Mouse (Mus musculus) induced T-regulatory cell, adult 2 months (primary cell): ENCODE results near the gene 9430015G10Rik.
"Not testable (repeated sequence)": the region's sequence is repeated elsewhere in the genome, so short reads cannot be mapped to it uniquely, and the experiment has no call there.

Source experiments
- DNase-seq: peaks from one replicate; pipeline ENCODE4 v3.0.0-alpha.2; 2012; ENCODE audit warnings: low read depth

9430015G10Rik gene

DNA sequence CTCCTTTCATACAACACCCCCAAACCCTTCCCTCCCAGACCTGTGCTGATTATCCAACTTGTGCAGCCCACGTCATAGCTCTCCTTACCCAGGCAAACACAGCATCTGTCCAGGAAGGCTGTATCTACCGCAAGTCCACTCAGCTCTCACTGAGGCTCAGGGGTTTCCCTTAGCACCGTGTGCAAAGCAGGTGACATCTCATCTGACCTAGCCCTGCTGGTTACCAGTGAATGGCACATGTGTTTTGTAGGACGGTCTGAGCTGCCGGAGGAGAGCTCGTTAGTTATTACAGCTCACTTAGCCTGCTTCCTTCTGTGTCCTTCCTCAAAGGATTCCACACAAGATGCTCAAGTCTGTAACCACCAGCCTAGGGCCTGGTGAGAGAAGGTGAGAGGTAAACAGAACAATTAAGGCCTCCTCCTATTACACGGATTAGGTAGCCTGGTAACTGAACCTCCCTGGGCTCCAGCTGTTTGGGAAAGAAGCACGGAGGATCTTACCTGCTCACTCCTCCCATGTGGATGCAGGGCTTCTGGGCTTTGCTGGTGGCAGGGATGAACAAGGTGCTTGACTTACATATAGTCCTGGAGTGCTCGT, 11.9 kb upstream of the 9430015G10Rik start:
- no peak for DNase-seq

DNA sequence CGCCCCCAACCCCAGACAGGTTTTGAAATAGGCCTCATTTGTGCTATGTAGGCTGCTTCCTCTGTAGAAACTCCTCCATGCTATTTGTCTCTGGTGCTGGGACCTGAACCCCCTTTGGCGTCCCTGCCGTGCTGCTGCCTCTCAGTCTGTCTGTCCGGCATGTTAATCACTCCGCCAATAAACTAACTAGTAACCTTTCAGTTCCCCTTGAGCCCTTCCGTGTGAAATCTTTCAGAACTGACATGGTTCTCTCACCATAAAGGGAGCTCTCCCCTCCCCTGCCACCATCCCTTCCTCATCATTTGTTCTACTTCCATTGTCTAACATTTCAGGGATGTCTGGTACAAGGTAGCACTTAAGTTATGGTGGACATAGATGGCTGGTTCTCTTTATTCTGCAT, 10.4 kb upstream of the 9430015G10Rik start:
- no peak for DNase-seq

DNA sequence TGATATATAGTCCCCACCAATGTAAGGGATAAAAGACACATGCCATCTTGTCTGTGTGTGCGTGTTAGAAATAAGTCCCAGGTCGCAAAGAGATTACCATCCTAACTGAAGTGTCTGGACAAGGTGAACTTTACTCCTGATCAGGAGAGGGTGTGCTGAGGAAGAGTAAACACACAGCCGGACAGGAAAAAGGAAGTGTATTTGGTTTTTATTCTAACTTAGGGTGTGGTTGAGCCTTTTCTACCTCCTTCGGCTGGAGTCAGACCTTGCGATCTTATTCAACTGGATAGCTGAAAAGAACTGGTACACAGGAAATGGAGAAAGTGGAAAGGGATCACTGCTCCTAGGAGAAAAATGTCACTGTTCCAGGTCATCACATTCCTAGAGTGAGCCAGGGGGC, 9.3 kb upstream of the 9430015G10Rik start:
- no peak for DNase-seq

GRCm38 (mm10) chr4:156101481-156101903, 8.3 kb upstream of the 9430015G10Rik start:
- DNase-seq = peak; percentile 51

- DNase-seq = no peak
These were observed 6.4 kb upstream of the 9430015G10Rik start for GRCm38 (mm10) chr4:156103342-156103741.

DNA sequence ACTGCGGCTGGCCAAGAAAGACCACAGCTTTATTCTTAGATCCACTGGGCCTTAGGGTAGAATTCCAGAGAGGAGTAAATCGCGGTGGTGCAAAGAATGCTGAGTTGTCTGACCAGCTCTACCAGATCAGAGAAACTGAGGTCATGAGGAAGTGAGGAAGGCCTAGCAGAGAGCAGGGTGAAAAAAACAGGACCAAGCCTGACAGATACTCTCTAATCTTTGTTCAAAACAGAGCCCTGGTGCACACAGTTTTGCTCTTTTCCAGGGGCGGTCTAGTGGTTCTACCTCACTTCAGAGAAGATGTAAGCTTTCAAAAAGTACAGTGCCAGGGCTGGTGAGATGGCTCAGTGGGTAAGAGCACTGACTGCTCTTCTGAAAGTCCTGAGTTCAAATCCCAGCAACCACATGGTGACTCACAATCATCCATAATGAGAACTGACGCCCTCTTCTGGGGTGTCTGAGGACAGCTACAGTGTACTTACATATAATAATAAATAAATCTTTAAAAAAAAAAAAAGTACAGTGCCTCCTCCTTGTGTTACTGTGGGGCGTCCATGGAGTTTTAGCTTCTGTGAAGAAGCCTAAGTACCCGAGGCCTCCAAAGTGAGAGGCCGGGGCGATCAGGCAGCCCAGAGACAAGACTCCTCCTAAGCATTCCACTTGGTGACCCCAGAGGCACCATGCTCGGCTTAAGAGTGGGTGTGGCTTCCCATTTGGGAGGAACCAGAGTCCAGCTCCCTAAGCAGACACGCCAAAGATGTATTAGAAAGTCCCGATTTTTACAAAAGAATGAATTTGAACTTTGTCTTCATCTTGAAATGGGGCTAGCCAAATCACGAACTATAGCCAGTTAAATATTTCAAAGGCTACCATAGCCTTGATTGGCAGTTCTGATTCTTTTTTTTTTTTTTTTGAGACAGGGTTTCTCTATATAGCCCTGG, 906 bp upstream of the 9430015G10Rik start:
- DNase-seq = peak; percentile 61

DNA sequence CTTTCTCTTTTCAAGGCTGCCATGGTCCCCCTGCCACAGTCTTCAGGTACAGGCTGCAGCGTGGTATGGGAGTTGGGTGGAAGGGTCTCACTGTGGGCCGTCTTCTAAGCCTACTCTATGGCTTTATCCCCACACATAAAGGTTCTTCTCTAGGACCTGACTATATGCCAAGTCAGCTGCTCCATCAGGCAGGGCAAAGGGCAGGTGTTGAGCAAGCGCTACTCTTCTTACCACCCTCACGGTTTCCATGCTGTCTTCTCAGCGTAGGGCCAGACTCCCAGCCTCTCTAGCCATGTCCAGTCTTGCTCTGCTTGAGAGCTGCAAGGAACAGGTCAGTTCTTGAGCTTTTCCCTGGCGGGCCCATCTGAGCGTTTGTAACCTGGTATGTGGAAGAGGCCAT, 14.3 kb downstream of the 9430015G10Rik start:
- DNase-seq = no peak

- no peak for DNase-seq
These were observed 15.6 kb downstream of the 9430015G10Rik start for GRCm38 (mm10) chr4:156125393-156125792.

- DNase-seq = no peak
These were observed 17.1 kb downstream of the 9430015G10Rik start for GRCm38 (mm10) chr4:156126841-156127240.

GRCm38 (mm10) chr4:156128746-156129145, 19.0 kb downstream of the 9430015G10Rik start:
- DNase-seq = no peak

- no peak for DNase-seq
These were observed 20.7 kb downstream of the 9430015G10Rik start, which contains the start of gene Rnf223 for GRCm38 (mm10) chr4:156130436-156130835. Gene Rnf223 (plus strand): TSS chr4:156130513.

- DNase-seq = no peak
These were observed 21.2 kb downstream of the 9430015G10Rik start for GRCm38 (mm10) chr4:156130940-156131339.

GRCm38 (mm10) chr4:156133334-156133733, 23.6 kb downstream of the 9430015G10Rik start:
- DNase-seq = no peak

DNA sequence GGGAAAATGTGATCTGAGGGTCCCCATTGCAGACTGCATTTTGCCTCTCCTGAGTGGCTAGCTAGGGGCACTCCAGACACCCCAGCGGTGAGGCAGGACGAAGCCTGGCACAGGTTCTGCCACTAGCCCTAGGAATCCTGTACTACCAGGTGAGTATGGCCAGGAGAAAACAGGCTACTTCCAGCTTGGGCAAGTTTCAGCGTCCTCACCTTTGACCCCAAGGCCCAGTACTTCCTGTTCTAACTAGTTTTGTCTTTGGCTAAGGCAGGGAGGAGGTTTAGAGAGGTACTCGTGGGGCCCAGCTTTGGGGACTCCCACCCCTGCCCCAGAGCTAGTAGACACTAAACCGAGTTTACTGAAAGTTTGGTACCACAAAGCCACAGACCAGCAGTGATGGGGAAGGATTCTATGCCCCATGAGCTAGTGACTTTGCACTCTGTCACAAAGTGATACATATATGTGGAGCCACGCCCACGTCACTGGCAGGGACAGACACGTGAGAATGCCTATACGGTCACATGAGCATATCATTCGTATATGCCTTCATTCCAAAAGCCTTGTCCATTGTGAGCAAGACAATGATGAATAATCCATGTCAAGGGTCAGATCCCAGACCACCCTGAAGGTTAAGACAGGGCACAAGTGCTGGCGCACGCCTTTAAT, 24.3 kb downstream of the 9430015G10Rik start:
- DNase-seq = no peak

DNA sequence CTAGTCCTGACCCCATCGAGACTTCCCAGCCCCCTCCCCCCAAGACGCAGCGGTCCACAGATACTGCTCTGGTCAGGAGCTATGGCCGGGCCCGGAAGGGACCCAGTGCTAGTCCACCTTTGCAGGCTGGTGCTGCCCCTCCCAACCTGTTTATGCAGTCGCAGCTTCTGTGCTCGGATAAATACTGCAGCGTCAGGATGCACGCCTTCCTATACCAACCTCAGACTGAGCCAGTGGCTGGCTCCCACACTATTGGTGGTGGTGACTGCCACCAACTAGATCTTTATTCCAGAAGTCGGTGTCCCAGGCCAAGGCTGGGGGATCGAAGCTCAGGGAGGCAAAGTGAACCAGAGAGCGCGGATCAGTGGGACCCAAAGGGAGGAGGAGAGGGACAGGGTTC, 25.3 kb downstream of the 9430015G10Rik start:
- no peak for DNase-seq

- DNase-seq = no peak
These were observed 26.0 kb downstream of the 9430015G10Rik start for GRCm38 (mm10) chr4:156135801-156136200.

GRCm38 (mm10) chr4:156136285-156137100, 26.7 kb downstream of the 9430015G10Rik start:
- DNase-seq = no peak

- DNase-seq = not testable (repeated sequence)
These were observed 41.1 kb downstream of the 9430015G10Rik start for GRCm38 (mm10) chr4:156150887-156151286.

GRCm38 (mm10) chr4:156154771-156155170, 45.0 kb downstream of the 9430015G10Rik start:
- no peak for DNase-seq

- DNase-seq = peak; percentile 35
These were observed 56.7 kb downstream of the 9430015G10Rik start for GRCm38 (mm10) chr4:156166477-156166876.

GRCm38 (mm10) chr4:156168611-156169010, 58.8 kb downstream of the 9430015G10Rik start:
- DNase-seq = no peak

GRCm38 (mm10) chr4:156169129-156169528, 59.3 kb downstream of the 9430015G10Rik start:
- DNase-seq = no peak
